Mouse (Mus musculus): ENCODE data around the gene Nxph4. TPM values are rescaled to one million over a fixed set of nuclear protein-coding genes. Genes with fewer than 3 reads are reported as not detected.

The Nxph4 gene
- total and polyA plus RNA-seq, 3 experiments = 0.13 to 0.14 TPM; not detected in 1

DNA sequence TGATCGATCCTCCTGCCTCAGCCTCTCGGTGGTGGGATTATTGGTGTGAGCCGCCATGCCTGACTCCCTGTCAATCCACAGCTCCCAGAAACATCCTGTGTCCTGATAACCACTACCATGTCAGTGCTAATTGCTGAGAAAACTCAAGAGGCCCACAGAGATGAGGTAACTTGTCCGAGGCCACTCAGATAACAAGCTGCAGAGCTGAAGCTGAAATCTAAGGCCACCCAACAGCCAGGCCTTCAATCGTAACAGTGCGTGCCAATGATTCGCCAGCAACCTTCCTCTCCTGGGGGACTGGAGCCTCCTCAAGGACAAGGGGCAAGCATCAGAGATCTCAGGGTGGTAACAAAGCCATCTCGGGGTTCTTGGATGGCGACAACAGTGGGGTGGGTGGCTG lies 46.9 kb upstream of the Nxph4 start:
- Histone ChIP-seq H3K27me3 (replicated peaks) (no peaks in the 10 kb centered on the region), H3K27ac (ENCODE audit: insufficient read depth, low read depth) (no peak overlapping the region), H3K9ac (ENCODE audit: insufficient read depth, low read depth) (no peak overlapping the region), H3K4me3 (replicated peaks in 1 of 3; ENCODE audit: low read depth in 2 of 3, low read length in 2 of 3, poor library complexity in 1 of 3) (no peak overlapping the region), H3K4me1 (ENCODE audit: control insufficient read depth in 1 of 2, insufficient read depth in 2 of 2) (peaks cover 5 to 40% of the 10 kb centered on the region in 2 experiments; a peak in 3 of 4 replicates), H3K36me3 (replicated peaks in 1 of 2; ENCODE audit: control insufficient read depth in 1 of 2, insufficient read depth in 1 of 2, low read length in 1 of 2) (peaks cover 49 to 68% of the 10 kb centered on the region in 2 experiments), H3K4me2 (ENCODE audit: insufficient read depth, low read depth, poor library complexity, severe bottlenecking) (no peak overlapping the region), H3K9me3 (replicated peaks; ENCODE audit: low read length) (no peaks in the 10 kb centered on the region), H3K79me2 (replicated peaks; ENCODE audit: control insufficient read depth, extremely low read depth, insufficient read depth, poor library complexity, severe bottlenecking) (no peaks in the 10 kb centered on the region)
- dilution Hi-C loops (cut with MboI; ENCODE audit: extremely low pct_ligation_motif_present, extremely low pct_unique_long_range_greater_than_20kb, low sequenced_read_pairs) (no loop called here), in situ Hi-C loops (cut with MboI; ENCODE audit: low pct_ligation_motif_present, low pct_unique_long_range_greater_than_20kb, low sequenced_read_pairs) (no loop called here)
- no peak for DNase-seq (ENCODE audit: extremely low read depth)
- TF ChIP-seq SMC3 (IDR thresholded peaks at IDR 0.05; ENCODE audit: low read depth, low read length) (no peak), ZKSCAN1 (IDR thresholded peaks at IDR 0.05; ENCODE audit: borderline replicate concordance, low read depth, low read length) (no peak), HCFC1 (IDR thresholded peaks at IDR 0.05; ENCODE audit: low read depth, low read length) (no peak), CTCF (conservative IDR thresholded peaks at IDR 0.05 in 1 of 2, IDR thresholded peaks at IDR 0.05 in 1 of 2; ENCODE audit: low read depth in 2 of 2, low read length in 2 of 2) (no peak)

DNA sequence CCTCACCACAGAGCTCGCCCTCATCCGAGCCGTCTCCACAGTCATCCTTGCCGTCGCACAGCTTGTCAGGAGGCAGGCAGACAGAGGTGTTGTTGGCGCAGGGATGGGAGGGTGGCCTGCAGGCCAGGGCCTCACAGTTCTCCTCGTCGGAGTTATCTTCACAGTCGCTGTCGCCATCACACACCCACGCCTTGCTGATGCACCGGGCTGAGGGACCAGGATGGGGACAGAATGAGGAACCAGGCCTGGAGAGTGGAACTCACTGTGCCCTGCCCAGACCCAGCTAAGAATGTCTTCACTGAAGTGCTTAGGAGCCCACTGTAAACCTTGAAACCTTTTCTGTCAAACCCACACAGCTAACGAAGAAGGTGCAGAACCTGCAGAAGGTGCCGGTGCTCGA lies 43.6 kb upstream of the Nxph4 start:
- peaks cover 70 to 88% of the 10 kb centered on the region in 2 experiments for H3K36me3 ChIP-seq (replicated peaks in 1 of 2; ENCODE audit: control insufficient read depth in 1 of 2, insufficient read depth in 1 of 2, low read length in 1 of 2)
- no peaks in the 10 kb centered on the region for H3K79me2 ChIP-seq (replicated peaks; ENCODE audit: control insufficient read depth, extremely low read depth, insufficient read depth, poor library complexity, severe bottlenecking)
- DNase-seq (ENCODE audit: extremely low read depth) = no peak
- H3K4me2 ChIP-seq (ENCODE audit: insufficient read depth, low read depth, poor library complexity, severe bottlenecking) = no peak overlapping the region
- dilution Hi-C loops (cut with MboI; ENCODE audit: extremely low pct_ligation_motif_present, extremely low pct_unique_long_range_greater_than_20kb, low sequenced_read_pairs) (no loop called here), in situ Hi-C loops (cut with MboI; ENCODE audit: low pct_ligation_motif_present, low pct_unique_long_range_greater_than_20kb, low sequenced_read_pairs) (loop anchor here (5.0 kb wide), 1 partner anchor 34 kb away; no protein-coding TSS in a partner anchor)
- TF ChIP-seq BHLHE40 (IDR thresholded peaks at IDR 0.05; ENCODE audit: low read depth, low read length) (no peak), MAZ (IDR thresholded peaks at IDR 0.05; ENCODE audit: low read depth, low read length) (no peak), POLR2AphosphoS2 (IDR thresholded peaks at IDR 0.05; ENCODE audit: low read depth, low read length) (no peak), TBP (conservative IDR thresholded peaks at IDR 0.05; ENCODE audit: low read depth, low read length) (no peak)
- no peak overlapping the region for H3K9ac ChIP-seq (ENCODE audit: insufficient read depth, low read depth)
- H3K4me1 ChIP-seq (ENCODE audit: control insufficient read depth in 1 of 2, insufficient read depth in 2 of 2) = peaks cover 0 to 13% of the 10 kb centered on the region in 2 experiments; a peak in 3 of 4 replicates
- no peaks in the 10 kb centered on the region for H3K9me3 ChIP-seq (replicated peaks; ENCODE audit: low read length)
- H3K27ac ChIP-seq (ENCODE audit: insufficient read depth, low read depth) = no peak overlapping the region
- H3K27me3 ChIP-seq (replicated peaks) = no peaks in the 10 kb centered on the region
- no peak overlapping the region for H3K4me3 ChIP-seq (replicated peaks in 1 of 3; ENCODE audit: low read depth in 2 of 3, low read length in 2 of 3, poor library complexity in 1 of 3)

DNA sequence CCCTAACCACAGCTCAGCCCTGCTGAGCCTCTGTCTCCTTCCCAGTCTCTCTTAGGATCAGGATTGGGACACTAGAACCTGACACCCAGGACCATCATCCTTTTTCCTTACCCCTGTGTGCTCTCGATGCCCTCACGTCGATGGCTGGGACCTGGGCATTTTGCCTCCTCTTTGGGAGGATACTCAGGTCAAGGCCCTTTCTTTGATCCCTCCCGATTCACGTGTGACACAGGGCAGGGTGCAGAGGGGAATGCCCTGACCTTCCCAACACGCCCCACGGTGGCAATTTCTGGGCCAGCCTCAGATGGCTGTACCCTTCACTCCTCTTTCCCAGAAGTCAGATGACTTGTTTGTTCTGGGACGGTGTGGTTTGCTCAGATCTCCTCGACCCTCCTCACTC lies 42.8 kb upstream of the Nxph4 start:
- no peaks in the 10 kb centered on the region for H3K9me3 ChIP-seq (replicated peaks; ENCODE audit: low read length)
- no peak overlapping the region for H3K4me3 ChIP-seq (replicated peaks in 1 of 3; ENCODE audit: low read depth in 2 of 3, low read length in 2 of 3, poor library complexity in 1 of 3)
- dilution Hi-C loops (cut with MboI; ENCODE audit: extremely low pct_ligation_motif_present, extremely low pct_unique_long_range_greater_than_20kb, low sequenced_read_pairs) (no loop called here), in situ Hi-C loops (cut with MboI; ENCODE audit: low pct_ligation_motif_present, low pct_unique_long_range_greater_than_20kb, low sequenced_read_pairs) (loop anchor here (5.0 kb wide), 1 partner anchor 35 kb away; no protein-coding TSS in a partner anchor)
- DNase-seq (ENCODE audit: extremely low read depth) = no peak
- peaks cover 0 to 13% of the 10 kb centered on the region in 2 experiments; a peak in 2 of 4 replicates for H3K4me1 ChIP-seq (ENCODE audit: control insufficient read depth in 1 of 2, insufficient read depth in 2 of 2)
- no peak overlapping the region for H3K27ac ChIP-seq (ENCODE audit: insufficient read depth, low read depth)
- TF ChIP-seq RCOR1 (conservative IDR thresholded peaks at IDR 0.05; ENCODE audit: low read depth, low read length) = no peak
- TF ChIP-seq USF2 (conservative IDR thresholded peaks at IDR 0.05; ENCODE audit: low read depth, low read length) = no peak
- no peak for TF ChIP-seq ETS1 (conservative IDR thresholded peaks at IDR 0.05; ENCODE audit: low read depth, low read length)
- no peak for TF ChIP-seq BHLHE40 (IDR thresholded peaks at IDR 0.05; ENCODE audit: low read depth, low read length)
- TF ChIP-seq MYC (IDR thresholded peaks at IDR 0.05; ENCODE audit: low read depth, low read length) = no peak
- no peak for TF ChIP-seq POLR2A (IDR thresholded peaks at IDR 0.05; ENCODE audit: low read depth, low read length)
- TF ChIP-seq ZMIZ1 (IDR thresholded peaks at IDR 0.05; ENCODE audit: low read depth, low read length) = no peak
- no peak for TF ChIP-seq HCFC1 (IDR thresholded peaks at IDR 0.05; ENCODE audit: low read depth, low read length)
- TF ChIP-seq SMC3 (IDR thresholded peaks at IDR 0.05; ENCODE audit: low read depth, low read length) = no peak
- TF ChIP-seq ZKSCAN1 (IDR thresholded peaks at IDR 0.05; ENCODE audit: borderline replicate concordance, low read depth, low read length) = no peak
- TF ChIP-seq USF1 (IDR thresholded peaks at IDR 0.05; ENCODE audit: low read depth, low read length) = no peak
- no peak for TF ChIP-seq MEF2A (IDR thresholded peaks at IDR 0.05; ENCODE audit: borderline replicate concordance, low read depth, low read length)
- no peak overlapping the region for H3K9ac ChIP-seq (ENCODE audit: insufficient read depth, low read depth)
- H3K4me2 ChIP-seq (ENCODE audit: insufficient read depth, low read depth, poor library complexity, severe bottlenecking) = no peak overlapping the region
- H3K36me3 ChIP-seq (replicated peaks in 1 of 2; ENCODE audit: control insufficient read depth in 1 of 2, insufficient read depth in 1 of 2, low read length in 1 of 2) = peaks cover 71 to 88% of the 10 kb centered on the region in 2 experiments
- H3K27me3 ChIP-seq (replicated peaks) = no peaks in the 10 kb centered on the region
- H3K79me2 ChIP-seq (replicated peaks; ENCODE audit: control insufficient read depth, extremely low read depth, insufficient read depth, poor library complexity, severe bottlenecking) = no peaks in the 10 kb centered on the region
